Mouse (Mus musculus): ENCODE measurements around the gene Calm4.
"Not testable (repeated sequence)": the region's sequence is repeated elsewhere in the genome, so short reads cannot be mapped to it uniquely, and the experiment has no call there.

Calm4 gene

GRCm38 (mm10) chr13:3837312-3837807, at the start of gene Calm4:
Gene Calm4, plus strand, starts transcription at chr13:3837757.
- DNase-seq = not testable (repeated sequence)

DNA sequence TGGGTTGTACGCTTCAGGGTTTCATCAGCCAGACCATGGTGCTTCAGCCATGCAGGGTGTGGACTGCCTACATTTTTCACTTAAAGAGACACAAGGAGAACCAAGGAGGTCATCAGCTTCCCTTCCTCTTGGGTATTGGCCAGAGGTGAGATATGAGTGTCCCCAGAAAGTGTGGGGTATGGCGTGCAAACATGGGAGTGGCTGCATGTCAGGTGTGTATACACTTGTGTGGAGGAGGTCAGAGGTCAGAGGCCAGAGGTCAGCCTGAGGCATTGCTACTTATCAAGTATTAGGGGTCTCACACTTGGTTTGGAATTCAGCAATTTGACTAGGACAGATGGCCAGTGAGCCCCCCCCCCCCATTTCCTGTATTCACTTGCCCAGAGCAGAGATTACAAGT, 49.0 kb upstream of the Calm4 start:
- no peak for DNase-seq

DNA sequence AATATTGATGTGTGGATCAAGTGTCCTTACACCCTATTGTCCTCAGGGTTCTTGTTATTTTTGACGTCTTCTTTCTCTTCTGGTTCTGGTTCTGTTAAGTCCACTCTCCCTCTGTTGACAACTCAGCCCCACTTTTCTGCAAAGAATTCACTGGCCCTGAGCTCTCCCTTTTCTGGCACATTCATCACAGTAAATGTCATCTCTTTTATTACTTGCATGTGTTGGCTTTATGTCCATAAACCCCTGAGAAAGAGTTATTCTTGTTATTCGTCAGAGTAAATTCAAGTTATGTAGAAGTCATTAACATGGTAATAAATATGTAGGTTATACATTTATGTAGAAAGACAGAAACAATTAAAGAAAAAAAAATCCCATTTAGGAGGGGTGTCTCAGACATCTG, 48.0 kb upstream of the Calm4 start:
- no peak for DNase-seq

DNA sequence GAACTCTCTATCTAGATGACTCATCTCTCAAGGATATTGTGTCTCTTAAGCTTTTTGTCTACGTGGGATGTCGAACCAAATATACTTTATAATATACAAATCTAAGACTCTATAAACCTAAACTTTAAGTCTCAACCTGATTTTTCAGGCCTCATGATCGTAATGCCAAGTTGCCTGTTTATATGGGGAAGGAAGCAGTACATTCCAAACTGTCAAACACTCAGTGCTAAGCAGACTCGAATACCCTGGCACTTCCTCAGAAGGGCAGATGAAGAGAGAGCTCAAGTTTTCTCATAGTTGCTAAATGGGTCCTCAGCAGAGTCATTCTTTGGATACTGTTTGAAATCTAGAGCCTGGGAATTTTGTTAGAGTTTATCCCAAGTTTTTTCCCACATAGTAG, 40.9 kb upstream of the Calm4 start:
- no peak for DNase-seq

- no peak for DNase-seq
Measured at GRCm38 (mm10) chr13:3798751-3799150, 38.8 kb upstream of the Calm4 start.

GRCm38 (mm10) chr13:3799386-3799785, 38.2 kb upstream of the Calm4 start:
- DNase-seq = no peak

DNA sequence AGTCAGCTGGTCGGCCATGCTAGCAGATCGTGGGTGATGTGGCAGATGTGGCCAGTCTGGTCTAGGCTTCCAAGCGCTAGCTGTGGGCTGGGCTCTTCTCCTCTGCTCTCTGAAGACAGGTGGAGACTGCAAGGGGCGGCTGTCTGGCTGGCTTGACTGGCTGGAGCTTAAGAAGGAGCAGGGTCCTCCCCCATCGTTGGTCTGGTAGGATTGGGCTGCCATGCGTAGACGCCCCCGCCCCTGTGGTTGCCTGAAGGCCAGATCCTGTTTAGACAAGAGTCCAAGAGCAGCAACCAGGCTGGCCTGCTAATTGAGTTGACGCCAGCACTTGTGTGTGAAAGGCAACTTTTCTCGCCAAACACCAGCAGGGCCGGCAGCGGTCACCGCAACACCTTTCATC, 33.4 kb upstream of the Calm4 start, which contains the start of gene Calml3:
Gene Calml3, minus strand, starts transcription at position 131 of the 400 bp plus-strand sequence.
- no peak for DNase-seq

- peak; percentile 51 to 67 for DNase-seq
Measured at GRCm38 (mm10) chr13:3805132-3805531, 32.4 kb upstream of the Calm4 start.

GRCm38 (mm10) chr13:3805638-3806037, 31.9 kb upstream of the Calm4 start:
- DNase-seq = peak; percentile 24 to 29

DNA sequence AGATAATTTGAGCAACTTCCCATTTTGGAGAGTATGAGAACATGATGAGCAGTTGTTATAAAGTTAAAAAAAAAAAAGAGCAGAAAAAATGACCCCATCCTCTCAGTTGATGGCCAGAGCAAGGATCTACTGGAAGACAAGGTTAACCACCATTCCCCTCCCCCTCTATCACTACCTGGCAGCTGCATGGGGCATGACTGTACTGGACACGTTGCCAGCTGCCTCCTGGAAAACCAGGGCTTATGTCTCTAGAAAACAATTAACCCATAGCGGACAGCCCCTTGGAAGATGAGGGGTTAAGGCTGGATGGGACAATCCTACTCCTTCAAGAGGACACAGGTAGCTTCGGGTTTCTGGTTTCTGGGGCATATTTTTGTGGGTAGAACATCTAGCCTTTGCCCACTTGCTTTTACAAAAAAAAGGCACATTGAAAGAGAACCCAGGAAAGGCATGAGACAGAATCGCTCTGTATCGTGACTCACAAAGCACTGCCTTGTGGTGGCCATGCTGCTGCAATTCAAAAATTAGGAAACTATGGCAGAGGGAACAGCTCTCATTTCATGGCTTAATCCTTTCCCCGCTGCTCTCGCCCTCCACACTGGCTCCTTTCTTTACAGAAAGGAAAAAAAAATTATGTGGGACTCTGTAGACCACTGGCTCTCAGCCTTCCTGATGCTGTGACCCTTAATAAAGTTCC, 30.3 kb upstream of the Calm4 start:
- no peak for DNase-seq

DNA sequence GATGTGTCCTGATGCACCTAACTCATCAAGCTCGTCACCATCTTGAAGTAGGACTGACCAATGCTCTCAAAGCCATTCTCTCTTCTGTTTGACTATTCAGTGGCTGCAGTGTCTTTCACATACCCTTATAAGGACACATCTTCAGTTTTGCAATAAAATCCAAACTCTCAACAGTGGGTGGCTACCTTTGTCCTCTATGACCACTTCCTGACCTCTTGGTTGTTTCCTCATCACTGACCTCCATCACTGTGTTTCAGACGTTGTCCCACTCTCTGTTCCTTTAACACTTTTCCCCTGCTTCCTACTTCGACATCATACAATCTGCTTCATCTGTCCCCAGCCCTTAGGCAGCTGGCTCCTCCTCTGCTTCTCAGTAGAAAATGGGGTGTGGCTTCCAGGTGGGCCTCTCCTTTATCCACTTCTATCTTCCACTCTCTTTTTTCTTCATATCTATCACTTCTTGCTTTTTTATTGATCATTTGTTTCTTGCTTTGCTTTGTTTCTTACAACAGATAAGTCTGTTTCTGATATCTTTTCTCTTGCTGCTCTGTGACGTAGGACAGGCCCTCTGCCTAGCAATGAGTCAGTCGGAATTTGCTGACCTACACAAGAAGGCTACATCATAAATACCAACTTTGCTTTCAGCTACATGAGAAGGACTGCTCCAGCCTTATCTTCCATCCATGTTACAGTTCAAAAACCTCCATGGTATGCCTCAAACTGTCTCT, 19.4 kb upstream of the Calm4 start:
- DNase-seq = no peak

GRCm38 (mm10) chr13:3818740-3819076, 18.8 kb upstream of the Calm4 start:
- no peak for DNase-seq

DNA sequence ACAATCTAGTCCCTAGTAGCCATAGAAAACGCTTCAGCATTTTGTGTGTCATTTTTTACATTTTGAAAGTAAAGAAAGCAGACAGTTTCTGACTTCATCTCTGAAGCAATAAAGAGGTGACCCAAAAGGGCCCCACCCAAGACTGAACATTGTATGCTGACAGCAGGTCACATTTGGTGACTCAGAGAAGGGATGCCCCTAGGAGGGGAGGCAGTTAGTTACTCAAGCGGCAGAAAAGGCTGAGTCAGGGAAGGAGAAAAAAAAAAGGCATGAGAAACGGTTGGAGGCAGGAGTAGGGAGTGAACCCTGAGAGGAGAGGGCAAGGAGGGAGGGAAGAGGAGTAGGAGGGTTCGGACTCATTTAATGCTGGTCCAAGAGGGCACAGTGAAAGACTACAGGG, 15.5 kb upstream of the Calm4 start:
- no peak for DNase-seq

GRCm38 (mm10) chr13:3825726-3826125, 11.8 kb upstream of the Calm4 start:
- DNase-seq = no peak

DNA sequence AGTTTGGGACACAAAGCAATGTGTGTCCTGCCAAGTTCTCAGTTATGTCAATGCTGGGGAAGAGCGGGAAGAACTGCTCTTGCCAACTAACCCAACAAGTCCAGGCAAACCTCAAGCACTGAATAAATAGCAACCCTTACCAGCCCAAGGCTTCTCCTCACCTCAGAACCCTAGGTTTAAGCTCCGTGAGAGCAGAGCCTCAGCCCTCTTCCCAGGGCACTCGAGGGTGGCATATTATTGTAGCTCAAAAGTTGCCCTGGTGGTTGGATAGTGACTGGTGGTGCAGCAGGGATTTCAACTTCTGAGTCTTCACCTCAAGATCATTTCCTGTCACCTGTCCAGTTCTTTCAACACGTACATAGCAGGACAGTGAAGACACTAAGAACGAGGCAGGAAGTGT, 6.0 kb upstream of the Calm4 start:
- DNase-seq = no peak

- peak in 1 of 2 experiments; percentile 31 for DNase-seq
Measured at GRCm38 (mm10) chr13:3831994-3832393, 5.6 kb upstream of the Calm4 start.

DNA sequence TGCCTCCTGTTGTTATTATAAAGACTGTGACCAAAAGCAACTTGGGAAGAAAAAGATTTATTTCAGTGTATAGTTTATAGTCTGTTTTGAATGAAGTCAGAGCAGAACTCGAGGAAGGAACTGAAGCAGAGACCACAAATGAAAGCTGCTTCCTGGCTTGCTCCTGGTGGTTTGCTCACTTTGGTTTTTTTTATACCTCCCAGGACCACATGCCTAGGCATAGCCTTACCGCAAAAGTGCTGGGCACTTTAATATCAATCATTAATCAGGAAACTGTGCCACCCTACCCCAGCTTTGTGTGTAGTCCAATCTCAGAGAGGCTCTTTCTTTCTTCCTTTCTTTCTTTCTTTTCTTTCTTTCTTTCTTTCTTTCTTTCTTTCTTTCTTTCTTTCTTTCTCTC, 5.1 kb upstream of the Calm4 start:
- DNase-seq = no peak

DNA sequence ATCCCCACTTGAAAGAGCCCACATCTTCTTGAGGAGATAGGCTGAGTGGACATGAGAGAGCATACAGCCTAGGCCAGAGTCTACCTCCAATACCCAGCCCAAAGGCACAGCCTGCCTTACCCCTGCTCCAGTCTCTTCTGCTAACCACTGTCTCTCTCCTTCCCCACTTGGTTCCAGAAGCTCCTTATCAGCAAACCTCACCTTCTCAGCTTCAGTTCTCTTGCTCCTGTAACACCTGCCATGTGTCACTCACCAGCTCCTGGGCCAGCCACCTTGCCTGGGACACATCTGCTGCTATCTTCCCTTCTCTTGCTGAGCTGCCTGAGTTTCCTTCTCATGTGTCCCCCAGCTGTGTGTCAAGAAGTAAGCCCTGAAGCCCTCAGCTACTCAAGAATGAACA, 3.9 kb upstream of the Calm4 start:
- DNase-seq = not testable (repeated sequence)

- DNase-seq = not testable (repeated sequence)
Measured at GRCm38 (mm10) chr13:3840662-3841061, 3.1 kb downstream of the Calm4 start.

DNA sequence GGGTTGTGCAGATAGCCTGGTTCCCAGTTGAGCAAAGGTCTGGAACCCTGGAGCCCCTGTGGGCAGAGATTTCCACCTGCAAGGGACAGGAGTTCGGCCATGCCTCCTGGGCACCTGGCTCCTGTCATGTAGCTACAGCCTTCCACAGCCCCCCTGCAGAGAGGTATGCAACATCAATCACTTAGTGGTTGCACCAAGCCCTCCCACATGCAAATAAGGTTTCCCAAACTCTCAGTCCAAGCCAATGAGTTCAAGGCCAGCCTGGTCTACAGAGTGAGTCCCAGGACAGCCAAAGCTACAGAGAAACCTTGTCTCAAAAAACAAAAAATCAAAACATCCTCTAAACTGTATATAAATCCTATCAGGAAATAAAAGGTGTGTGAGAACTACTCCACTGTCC, 12.8 kb downstream of the Calm4 start:
- no peak for DNase-seq

- not testable (repeated sequence) for DNase-seq
Measured at GRCm38 (mm10) chr13:3853648-3854333, 16.2 kb downstream of the Calm4 start, which contains the start of gene Calm5. Gene Calm5, plus strand, starts transcription at chr13:3854173.

GRCm38 (mm10) chr13:3854856-3855255, 17.3 kb downstream of the Calm4 start:
- DNase-seq = no peak

GRCm38 (mm10) chr13:3856252-3856651, 18.7 kb downstream of the Calm4 start:
- no peak for DNase-seq

DNA sequence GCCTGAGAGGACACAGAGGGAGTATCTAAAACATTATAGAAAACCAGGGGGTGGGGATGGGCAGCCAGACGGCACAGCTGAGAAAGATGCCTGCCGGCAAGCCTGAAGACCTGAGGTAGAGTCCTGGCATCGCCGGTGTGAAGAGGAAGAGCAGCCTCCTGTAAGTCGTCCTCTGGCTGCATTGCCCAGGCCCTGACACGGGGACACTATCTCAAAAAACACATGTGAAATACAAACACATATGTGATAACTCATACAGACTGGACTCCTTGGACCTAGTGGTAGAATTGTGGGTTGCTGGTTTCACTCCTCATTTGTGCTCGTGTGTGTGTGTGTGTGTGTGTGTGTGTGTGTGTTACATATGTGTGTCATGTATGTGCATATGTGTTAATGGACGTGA, 23.7 kb downstream of the Calm4 start:
- no peak for DNase-seq

Data from lung, postnatal 4 days (tissue).